Mouse (Mus musculus): ENCODE measurements around the gene Itgam.
A peak's percentile ranks its signal among the peaks of the same experiment; 100 is the strongest.
"Not testable (repeated sequence)": the region's sequence is repeated elsewhere in the genome, so short reads cannot be mapped to it uniquely, and the experiment has no call there.

The Itgam gene

DNA sequence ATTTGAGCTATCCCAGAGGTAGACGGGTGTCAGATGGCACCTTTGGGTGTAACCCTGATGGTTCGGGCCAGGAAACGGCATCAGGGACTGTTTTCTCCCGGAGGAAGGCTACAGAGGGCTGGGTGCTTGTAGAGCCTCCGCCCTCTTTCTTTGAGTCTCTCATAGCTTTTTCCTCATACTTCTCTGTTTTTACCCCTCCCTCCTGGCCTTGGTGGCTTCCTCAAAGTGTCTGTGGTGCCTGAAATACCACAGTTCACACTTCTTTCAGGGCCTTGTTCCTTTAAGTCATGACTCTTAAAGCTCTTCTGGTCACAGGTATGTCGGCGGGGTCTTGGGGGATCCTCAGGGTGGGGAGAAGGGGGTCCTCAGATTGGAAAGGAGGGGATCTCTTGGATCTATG, at the start of gene Itgam, which contains the start of gene Gm49368:
TSS of gene Itgam (plus strand) at position 185 of the 400 bp plus-strand sequence.
TSS of gene Gm49368 (plus strand) at position 228 of the 400 bp plus-strand sequence.
- DNase-seq (ENCODE audit: low spot score in 2 of 2) = peak; percentile 45 to 64

GRCm38 (mm10) chr7:128013116-128013515, 49.3 kb upstream of the Itgam start:
- no peak for DNase-seq (ENCODE audit: low spot score in 2 of 2)

- not testable (repeated sequence) for DNase-seq (ENCODE audit: low spot score in 2 of 2)
These were observed 46.3 kb upstream of the Itgam start for GRCm38 (mm10) chr7:128016134-128016533.

DNA sequence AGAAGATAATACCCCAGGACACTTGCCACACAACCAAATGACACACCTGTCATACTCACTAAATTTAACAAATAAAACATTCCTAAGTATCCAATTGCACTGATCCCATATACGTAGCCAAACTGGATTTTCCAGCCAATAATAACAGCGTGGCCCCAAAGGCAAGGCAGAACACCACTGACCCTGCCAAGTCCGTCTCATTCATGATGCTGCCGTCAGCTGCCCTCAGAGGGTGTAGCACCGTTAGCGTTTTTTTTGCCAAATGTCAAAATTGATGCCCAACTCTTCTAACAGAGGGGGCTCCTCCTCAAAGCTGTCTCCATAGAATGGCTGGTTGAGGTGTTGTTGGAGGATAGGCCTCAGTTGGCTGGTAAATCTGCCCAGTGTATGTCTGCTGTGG, 45.8 kb upstream of the Itgam start:
- no peak for DNase-seq (ENCODE audit: low spot score in 2 of 2)

DNA sequence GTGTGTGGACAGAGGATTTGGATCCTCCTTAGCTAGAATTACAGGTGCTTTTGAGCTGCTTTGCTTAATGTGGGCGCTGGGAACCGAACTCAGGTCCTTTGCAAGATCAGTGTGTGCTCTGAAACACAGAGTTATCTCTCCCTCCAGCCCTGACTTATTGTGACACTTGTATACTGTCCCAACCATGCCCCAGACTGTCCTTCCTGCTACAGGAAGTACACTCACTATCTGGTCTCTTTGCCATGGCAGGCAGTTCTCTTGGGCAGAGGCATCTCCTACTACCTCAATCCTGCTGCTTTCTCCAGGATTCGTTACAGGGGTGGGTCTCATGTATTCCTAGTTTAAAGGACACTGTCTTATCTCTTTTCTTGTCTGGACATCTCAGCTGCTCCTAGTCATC, 44.2 kb upstream of the Itgam start:
- no peak for DNase-seq (ENCODE audit: low spot score in 2 of 2)

GRCm38 (mm10) chr7:128019187-128019586, 43.3 kb upstream of the Itgam start:
- DNase-seq (ENCODE audit: low spot score in 2 of 2) = no peak

GRCm38 (mm10) chr7:128022974-128023373, 39.5 kb upstream of the Itgam start:
- peak; percentile 29 to 36 for DNase-seq (ENCODE audit: low spot score in 2 of 2)

DNA sequence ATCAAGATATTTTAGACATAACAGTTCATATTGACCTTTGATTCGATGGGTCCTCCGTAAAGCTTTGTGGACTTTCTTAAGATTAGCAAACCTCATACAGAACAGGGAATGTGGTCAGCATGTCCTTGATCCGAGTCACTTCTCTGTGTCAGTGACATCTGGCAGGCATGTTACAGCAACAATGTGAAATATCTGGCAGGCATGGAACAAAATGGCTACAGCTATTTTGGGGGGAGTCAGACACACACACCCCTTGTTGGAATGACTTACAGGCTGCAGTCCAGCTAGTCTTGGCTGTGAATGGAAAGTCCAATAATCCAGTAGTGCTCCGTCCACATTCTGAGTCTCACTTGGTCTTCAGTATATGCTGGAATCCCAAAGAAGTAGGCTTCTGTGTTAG, 38.9 kb upstream of the Itgam start:
- DNase-seq (ENCODE audit: low spot score in 2 of 2) = no peak

DNA sequence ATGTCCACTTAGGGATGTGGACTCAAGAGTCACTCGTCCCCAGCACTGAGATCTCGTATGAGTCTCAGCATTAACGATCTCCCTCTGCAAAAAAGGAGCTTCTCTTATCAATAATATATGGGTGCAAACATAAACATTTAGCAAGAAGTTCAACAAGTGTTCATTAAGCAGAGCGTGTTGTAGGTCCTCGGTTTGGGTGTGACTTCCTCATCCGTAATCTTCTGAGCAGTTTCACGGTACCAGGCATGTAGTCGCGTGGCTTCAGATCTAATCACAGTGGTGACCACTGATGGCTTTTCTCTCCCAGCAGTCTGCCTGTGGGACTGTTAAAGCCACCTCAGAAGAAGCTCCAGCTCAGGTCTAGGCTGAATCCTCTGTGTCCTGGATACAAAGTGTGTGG, 38.1 kb upstream of the Itgam start:
- no peak for DNase-seq (ENCODE audit: low spot score in 2 of 2)

DNA sequence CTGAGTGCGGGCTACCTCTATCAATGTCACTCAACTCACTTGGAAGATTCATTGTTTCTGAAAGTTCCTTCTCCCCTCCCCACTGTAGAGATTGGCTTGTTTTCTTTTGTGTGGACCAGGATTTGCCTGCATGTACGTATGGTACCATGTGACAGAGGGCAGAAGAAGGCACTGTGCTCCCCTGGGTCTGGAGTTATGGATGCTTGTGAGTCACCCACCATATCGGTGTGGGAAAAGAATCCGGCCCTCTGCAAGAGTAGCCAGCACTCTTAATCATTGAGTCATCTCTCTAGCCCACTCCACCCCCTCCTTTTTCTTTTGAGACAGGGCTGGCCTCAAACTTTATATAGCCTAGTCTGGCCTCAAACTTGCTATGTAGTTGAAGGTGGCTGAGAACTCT, 37.5 kb upstream of the Itgam start:
- no peak for DNase-seq (ENCODE audit: low spot score in 2 of 2)

DNA sequence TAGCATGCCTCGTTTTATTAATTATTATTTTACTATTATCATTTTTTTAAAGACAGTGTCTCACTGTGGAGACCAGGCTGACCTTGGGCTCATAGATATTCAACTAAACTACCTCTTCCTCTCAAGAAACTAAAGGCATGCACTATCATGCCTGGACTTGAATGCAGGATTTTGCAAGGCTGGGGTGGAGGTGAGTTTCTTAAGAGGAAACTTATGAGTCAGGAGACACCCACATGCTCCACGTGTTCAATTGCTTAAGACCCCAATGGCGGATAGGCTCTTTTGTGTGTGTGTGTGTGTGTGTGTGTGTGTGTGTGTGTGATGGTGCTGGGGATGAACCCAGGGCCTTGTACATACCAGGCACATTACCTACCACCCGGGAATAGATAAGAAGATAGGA, 37.1 kb upstream of the Itgam start:
- no peak for DNase-seq (ENCODE audit: low spot score in 2 of 2)

DNA sequence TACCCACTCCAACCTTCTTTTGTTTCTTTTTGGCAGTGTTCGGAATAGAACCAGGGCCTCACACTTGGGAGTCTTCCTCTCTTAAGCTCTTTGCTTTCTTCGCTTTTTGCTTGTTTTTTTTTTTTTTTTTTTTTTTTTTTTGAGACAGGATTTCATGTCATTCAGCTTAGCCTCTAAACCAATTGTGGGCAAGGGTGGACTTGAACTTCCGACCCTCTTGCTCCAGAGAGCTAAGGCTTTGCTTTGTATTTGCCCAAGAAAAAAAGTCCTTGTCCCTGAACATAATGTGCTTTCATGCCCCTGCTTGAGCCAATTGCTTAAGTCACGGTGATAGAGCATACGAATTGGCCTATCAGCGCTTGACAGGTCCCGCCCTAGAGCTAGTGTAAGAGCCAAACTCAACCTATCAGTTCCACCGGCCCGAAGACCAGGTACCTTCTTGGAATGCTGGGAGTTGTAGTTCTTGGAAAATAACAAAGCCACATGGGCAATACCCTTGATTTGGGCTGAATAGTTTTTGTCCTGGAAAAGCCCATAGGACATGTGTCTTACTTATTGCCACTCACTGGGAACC, 30.9 kb upstream of the Itgam start:
- DNase-seq (ENCODE audit: low spot score in 2 of 2) = no peak

DNA sequence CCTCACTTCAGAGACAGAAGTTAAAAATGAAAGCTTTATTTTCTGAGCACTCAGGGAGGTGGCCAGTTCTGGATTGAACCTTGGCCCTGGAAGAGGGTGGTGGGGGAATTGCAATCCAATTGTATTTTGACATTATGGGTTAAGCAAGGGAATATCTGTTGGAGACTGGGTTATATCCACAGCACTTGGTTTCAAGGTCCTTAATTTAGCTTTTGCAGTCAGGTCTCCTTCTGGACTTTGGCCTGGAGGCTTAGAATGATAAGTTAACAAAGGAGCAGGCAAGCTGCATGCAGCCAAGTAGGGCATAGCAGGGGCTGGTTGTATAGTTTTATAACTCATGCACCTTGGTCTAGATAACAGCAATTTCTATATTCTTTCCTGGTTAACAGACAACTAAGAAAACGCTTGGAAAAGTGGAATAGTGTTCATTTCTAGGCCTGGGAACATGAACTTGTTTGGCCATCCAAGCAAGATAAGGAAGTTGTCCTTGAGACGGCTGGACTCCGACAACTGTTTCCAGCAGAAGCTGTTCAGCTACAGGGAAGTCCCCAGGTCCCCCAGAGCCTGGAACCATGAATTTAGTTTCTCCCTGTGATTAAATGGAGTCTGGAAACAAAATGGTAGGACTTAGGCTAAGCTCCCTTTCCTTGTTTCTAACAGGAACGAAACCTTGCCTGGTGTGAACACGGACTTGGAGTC, 30.0 kb upstream of the Itgam start:
- no peak for DNase-seq (ENCODE audit: low spot score in 2 of 2)

DNA sequence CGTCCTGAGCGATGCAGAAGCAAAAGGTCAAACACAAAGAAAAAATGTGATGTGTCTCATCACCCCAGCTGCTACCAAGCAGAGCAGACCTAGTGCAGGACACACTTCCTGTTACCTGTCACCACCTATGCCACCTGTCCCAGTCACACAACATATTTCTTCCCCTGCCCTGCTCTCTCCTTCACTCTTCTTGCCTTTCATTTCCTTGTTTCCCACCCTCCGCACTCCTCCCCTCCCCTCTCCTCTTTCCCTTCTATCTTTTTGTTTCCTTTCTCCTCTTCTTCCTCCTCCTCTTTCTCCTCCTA, 29.5 kb upstream of the Itgam start:
- DNase-seq (ENCODE audit: low spot score in 2 of 2) = no peak

DNA sequence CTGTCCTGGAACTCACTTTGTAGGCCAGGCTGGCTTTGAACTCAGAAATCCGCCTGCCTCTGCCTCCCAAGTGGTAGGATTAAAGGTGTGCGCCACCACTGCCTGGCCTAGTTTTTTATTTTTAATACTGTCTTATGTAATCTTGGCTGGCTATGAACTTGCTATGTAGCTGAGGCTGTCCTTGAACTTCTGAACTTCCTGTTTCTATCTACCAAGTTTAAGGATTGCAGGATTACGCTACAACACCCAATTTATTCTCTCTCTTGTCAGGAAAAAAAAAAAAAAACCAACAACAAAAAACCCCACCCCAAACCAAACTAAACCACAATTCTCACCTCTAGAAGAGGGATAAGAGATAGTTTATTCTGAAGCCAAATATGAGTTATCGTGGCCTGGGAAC, 28.8 kb upstream of the Itgam start:
- no peak for DNase-seq (ENCODE audit: low spot score in 2 of 2)

DNA sequence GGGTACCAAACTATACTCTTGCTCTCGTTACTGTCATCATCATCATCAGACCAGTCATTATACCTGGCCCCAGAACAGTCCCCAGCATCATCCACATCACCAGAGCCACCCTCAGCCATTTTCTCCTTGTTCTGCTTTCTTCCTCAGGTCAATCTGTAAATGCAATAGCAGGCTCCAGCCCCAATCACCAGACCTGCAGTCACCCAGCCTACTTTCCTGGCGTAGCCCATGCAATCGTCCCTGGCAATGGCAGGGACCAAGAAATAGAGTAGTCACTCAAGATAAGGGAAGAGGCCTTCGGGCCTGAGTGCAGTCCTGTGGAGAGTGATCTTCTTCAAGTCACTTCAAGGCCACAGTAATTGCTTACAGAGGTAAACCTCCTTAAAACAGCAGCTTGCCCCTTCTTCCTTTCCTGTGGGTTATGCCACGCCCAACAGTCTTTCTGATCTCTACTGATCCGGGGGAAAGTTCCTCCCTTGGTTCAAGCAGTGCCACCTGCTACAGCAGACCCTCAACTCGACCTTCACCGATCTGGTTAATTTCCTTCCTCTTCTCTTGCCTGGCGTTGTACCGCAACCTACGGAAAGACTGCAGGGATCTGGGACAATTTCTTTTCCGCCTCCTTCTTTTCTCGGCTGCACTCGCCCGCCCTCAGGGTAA, 20.1 kb upstream of the Itgam start:
- not testable (repeated sequence) for DNase-seq (ENCODE audit: low spot score in 2 of 2)

DNA sequence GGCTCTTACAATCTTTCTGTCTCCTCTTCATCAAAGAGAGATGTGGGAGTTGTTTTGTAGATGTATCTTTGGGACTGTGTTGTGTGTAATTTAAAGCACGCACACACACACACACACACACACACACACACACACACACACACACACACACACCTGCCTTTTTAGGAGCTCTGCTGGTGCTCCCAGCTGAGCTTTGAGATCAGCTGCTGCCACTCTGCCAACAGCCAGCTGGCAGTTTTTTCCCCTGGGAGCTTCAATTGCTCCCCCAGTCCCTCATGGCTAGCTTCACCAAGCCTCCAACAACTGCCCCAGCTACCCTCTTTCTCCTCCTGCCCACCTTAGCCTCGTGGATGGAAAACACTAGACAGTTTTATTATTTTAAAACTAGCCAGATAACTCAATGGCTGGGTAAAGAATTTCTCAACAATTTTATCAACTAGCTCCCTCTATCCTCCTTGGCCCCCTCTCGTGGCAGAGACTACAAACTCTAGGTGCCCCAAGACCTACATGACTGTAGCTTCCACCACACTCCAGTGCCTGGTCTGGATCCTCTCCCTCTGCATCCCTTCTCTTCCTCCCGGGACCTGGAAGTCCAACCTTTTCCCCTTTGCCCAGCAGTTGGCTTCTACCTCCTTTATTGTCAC, 18.2 kb upstream of the Itgam start:
- no peak for DNase-seq (ENCODE audit: low spot score in 2 of 2)

GRCm38 (mm10) chr7:128045640-128046039, 16.8 kb upstream of the Itgam start:
- DNase-seq (ENCODE audit: low spot score in 2 of 2) = no peak

DNA sequence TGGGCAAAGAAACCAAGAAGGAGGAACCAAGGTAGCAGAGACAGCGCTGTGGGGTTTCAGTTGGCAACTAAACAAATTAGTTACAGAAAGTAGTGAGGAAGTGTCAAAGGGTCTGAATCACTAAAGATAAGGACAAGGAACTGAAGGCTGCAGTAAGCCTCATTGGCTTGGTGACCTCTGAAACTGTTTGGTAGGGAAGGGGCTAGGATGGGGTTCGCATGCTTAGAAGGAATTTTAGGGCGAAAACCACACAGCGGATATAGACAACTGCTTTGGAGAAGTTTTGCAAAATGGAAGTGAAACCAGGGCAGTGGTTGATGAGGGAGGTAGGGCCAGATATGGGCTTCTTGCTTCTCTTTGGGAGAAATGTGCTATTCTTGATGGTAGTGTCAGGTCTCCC, 13.6 kb upstream of the Itgam start:
- DNase-seq (ENCODE audit: low spot score in 2 of 2) = peak; percentile 36 to 39

- DNase-seq (ENCODE audit: low spot score in 2 of 2) = no peak
These were observed 13.2 kb upstream of the Itgam start for GRCm38 (mm10) chr7:128049254-128049653.

DNA sequence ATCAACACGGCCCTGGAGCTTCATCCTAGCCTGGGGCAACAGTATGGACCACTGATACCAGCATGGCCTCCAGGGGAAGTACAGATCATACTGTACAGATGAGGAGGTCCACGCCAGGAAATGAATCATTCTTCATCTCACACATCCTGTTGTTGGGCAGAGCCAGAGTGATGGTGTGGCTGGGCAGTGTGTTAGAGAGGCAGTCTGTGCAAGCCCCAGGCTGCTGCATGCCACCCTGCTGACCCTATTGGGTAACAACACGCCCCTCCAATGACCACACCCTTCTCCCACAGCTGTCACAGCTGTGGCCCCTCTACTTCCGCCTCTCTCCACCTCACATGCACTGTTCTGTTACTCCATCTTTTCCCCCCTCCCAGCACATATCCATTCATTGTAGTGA, 11.7 kb upstream of the Itgam start:
- peak; percentile 79 to 89 for DNase-seq (ENCODE audit: low spot score in 2 of 2)

DNA sequence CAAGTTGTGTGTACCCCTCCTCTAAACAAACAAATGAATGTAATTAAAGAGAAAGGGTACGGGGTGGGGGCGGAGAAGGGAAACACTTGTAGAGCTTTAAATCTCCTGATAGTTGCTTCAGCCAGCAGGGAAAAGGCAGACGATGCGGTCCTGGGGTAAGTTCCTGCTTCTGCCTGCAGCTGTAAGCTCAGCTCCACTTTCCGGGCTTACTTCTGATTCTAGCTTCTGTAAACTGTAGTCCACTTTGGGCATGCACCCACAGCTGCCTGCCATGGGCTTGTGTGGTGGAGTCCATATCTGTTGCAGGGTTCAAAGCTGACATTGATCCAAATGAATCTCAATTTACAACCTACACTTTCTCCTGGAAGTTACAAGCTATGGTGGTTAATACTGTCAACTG, 9.4 kb upstream of the Itgam start:
- DNase-seq (ENCODE audit: low spot score in 2 of 2) = no peak

- no peak for DNase-seq (ENCODE audit: low spot score in 2 of 2)
These were observed 5.5 kb upstream of the Itgam start for GRCm38 (mm10) chr7:128056917-128057444.

All from natural killer cell, adult 2 months (primary cell).